Mouse (Mus musculus) cortical plate, adult 2 months (tissue): Measurements from ENCODE around the gene Eif4a2.
"Not testable (repeated sequence)": the region's sequence is repeated elsewhere in the genome, so short reads cannot be mapped to it uniquely, and the experiment has no call there.

Experiments used
- CTCF ChIP-seq: fragments of 200-500 bp; IDR thresholded peaks from 2 replicates; pipeline ENCODE4 v1.5.1; 2011; ENCODE audit warnings: mild to moderate bottlenecking, control low read depth, low read length; ENCODE audit not compliant: insufficient read depth; ENCODE audit errors: extremely low read depth
- POLR2A ChIP-seq: fragments of 200-500 bp; IDR thresholded peaks from 2 replicates; pipeline ENCODE4 v1.6.1; 2011; ENCODE audit warnings: mild to moderate bottlenecking, low read length, control low read depth; ENCODE audit not compliant: insufficient read depth; ENCODE audit errors: extremely low read depth

- TF ChIP-seq CTCF, POLR2A: not testable (repeated sequence)
These were observed 9.7 kb upstream of the Eif4a2 start for GRCm38 (mm10) chr16:23097290-23098104.
